Mouse (Mus musculus) forebrain, embryonic 11.5 days (tissue): ENCODE measurements around the gene Nrg3. TPM values are rescaled to one million over a fixed set of nuclear protein-coding genes. Genes with fewer than 3 reads are reported as not detected.

Source experiments
- ATAC-seq: fragments of 200-750 bp; cut with Nextera tagmentation; replicated peaks from 2 replicates; pipeline ENCODE4 v1.8.0; 2017; ENCODE audit warnings: moderate TSS enrichment; ENCODE audit not compliant: low FRiP score
- DNase-seq: peaks from one replicate; pipeline ENCODE4 v3.0.0-alpha.2; 2017; ENCODE audit warnings: low spot score
- H3K27ac ChIP-seq: fragments of 300-500 bp; sonication (generic); 2 replicates; pipeline ENCODE4 v1.5.1; 2014; ENCODE audit warnings: low read depth, low read length
- H3K27me3 ChIP-seq: fragments of 300-500 bp; sonication (generic); 2 replicates; pipeline ENCODE4 v1.6.1; 2014; ENCODE audit warnings: mild to moderate bottlenecking, low read length, mixed read lengths; ENCODE audit not compliant: control insufficient read depth, insufficient read depth
- H3K36me3 ChIP-seq: fragments of 300-500 bp; sonication (generic); 2 replicates; pipeline ENCODE4 v1.6.1; 2014; ENCODE audit warnings: mild to moderate bottlenecking, low read length, moderate library complexity, mixed read lengths; ENCODE audit not compliant: control insufficient read depth, insufficient read depth
- H3K4me1 ChIP-seq: fragments of 300-500 bp; sonication (generic); replicated peaks from 2 replicates; pipeline ENCODE4 v1.6.1; 2014; ENCODE audit warnings: low read length, mixed read lengths; ENCODE audit not compliant: control insufficient read depth, insufficient read depth
- H3K4me2 ChIP-seq: fragments of 300-500 bp; sonication (generic); 2 replicates; pipeline ENCODE4 v1.6.1; 2014; ENCODE audit warnings: low read depth, mild to moderate bottlenecking, low read length, moderate library complexity, mixed read lengths; ENCODE audit not compliant: severe bottlenecking
- H3K4me3 ChIP-seq: fragments of 300-500 bp; sonication (generic); 2 replicates; pipeline ENCODE4 v1.5.1; 2014; ENCODE audit warnings: low read depth, low read length
- H3K9ac ChIP-seq: fragments of 300-500 bp; sonication (generic); 2 replicates; pipeline ENCODE4 v1.6.1; 2014; ENCODE audit warnings: low read length
- H3K9me3 ChIP-seq: fragments of 300-500 bp; sonication (generic); 2 replicates; pipeline ENCODE4 v1.6.1; 2016; ENCODE audit warnings: low read length, mixed read lengths; ENCODE audit not compliant: control insufficient read depth
- WGBS: fragments of 180-500 bp; shearing (Covaris S2); extraction: QIAGEN DNeasy Blood & Tissue Kit; methylation state at CpG from one replicate; pipeline ENCODE4 v1.1.7; 2014; 5-methylcytosine and 5-hydroxymethylcytosine counted together
- polyA plus RNA-seq: library from polyadenylated mRNA; unstranded; fragments of >200 nt; fragmentation: Nextera tagmentation; extraction: Ambion mirVana; gene quantifications from 2 replicates; pipeline ENCODE4 v1.2.1, GENCODE M21; 2014

Gene Nrg3
- polyA plus RNA-seq, 1 experiment from 2014 or later, result 2.1 TPM

DNA sequence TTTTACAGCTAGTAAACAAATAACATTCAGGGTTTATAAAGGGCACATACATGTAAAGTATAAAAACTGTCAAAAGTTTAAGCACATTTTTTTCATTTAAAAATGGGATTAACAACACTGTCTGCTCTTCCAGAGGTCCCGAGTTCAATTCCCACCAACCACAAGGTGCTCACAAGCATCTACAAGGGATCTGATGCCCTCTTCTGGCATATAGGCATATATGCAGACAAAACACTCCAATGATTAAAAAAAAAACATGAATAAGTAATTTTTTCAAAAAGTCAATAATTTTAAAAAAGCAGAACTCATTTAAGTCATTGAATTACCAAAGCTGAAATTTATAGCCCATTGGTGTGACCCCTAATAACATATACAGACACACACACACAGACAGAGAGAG lies 878.6 kb downstream of the Nrg3 start:
- Histone ChIP-seq H3K27ac (no peak overlapping the region), H3K4me1 (no peaks in the 10 kb centered on the region), H3K27me3 (no peaks in the 10 kb centered on the region), H3K36me3 (no peaks in the 10 kb centered on the region), H3K9me3 (no peaks in the 10 kb centered on the region), H3K4me2 (no peak overlapping the region), H3K9ac (no peak overlapping the region), H3K4me3 (no peak overlapping the region)
- no peak for ATAC-seq
- WGBS, result 82% methylated on average over 1 of the region's 1 CpGs
- no peak for DNase-seq

DNA sequence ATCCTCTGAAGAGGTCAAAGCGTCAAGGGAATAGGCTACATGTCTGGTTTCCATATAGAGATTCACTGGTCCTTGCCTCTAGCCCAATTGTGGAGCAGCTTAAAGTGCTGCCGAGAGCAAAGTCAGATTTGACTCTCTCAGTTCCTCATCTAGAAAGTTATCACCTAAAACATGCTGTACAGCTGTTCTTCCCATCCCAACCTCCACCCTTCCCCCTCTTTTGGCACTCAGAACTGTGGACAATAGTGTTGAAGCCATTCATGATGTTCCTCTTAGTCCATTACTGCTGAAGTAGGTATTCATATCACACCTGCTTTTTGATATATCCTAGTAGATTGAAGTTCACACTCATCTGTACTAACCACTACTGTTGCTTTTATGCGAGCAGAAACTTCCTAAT lies 896.1 kb downstream of the Nrg3 start:
- Histone ChIP-seq H3K4me1 (no peaks in the 10 kb centered on the region), H3K27ac (no peak overlapping the region), H3K36me3 (no peaks in the 10 kb centered on the region), H3K4me3 (no peak overlapping the region), H3K27me3 (no peaks in the 10 kb centered on the region), H3K4me2 (no peak overlapping the region), H3K9ac (no peak overlapping the region), H3K9me3 (no peaks in the 10 kb centered on the region)
- DNase-seq (no peak), ATAC-seq (no peak)
- WGBS, result 91% methylated on average over 3 of the region's 3 CpGs

DNA sequence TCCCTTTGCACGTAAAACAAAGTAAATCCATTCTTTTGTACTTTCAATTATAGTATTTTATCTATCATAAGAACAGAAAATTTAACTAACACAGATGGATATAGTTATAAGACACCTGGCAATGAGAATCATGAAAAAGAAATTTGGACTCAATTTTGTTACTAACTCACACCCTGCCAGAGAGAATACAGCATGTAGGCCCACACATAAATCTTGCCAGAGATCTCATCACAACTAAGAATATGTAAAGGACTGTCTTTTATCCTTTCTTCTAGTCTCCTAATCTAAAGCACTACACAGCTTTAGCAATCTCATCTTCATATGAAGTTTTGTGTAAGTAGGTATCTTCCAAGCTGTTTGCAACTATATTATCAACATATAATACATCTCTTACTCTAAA lies 904.7 kb downstream of the Nrg3 start:
- Histone ChIP-seq H3K4me2 (no peak overlapping the region), H3K9me3 (no peaks in the 10 kb centered on the region), H3K4me3 (no peak overlapping the region), H3K36me3 (no peaks in the 10 kb centered on the region), H3K9ac (no peak overlapping the region), H3K27me3 (no peaks in the 10 kb centered on the region), H3K27ac (no peak overlapping the region), H3K4me1 (no peaks in the 10 kb centered on the region)
- DNase-seq (no peak), ATAC-seq (no peak)
- WGBS, result 95% methylated on average over 1 of the region's 1 CpGs

DNA sequence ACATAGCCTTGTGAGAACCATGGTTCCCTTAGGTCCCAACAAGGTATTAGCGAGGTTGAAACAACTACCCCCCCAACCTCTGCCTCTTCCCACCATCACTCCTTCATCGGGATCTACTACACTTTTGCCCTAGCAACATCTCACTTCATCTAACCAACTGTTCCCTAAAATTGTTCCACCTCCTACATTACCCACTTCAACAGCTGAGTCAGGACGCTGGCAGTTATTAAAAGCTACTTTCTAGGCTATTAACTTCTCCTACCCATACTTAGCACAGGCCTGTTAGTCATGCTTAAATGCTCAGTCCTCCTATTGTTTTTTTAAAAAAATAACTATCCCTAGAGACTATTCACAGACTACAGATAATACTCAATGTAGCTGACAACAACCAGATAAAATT lies 906.7 kb downstream of the Nrg3 start:
- WGBS, result 89% methylated on average over 3 of the region's 3 CpGs
- no peak overlapping the region for H3K27ac ChIP-seq
- no peaks in the 10 kb centered on the region for H3K9me3 ChIP-seq
- no peaks in the 10 kb centered on the region for H3K27me3 ChIP-seq
- DNase-seq (no peak), ATAC-seq (no peak)
- no peaks in the 10 kb centered on the region for H3K4me1 ChIP-seq
- H3K9ac ChIP-seq, result no peak overlapping the region
- H3K4me2 ChIP-seq, result no peak overlapping the region
- H3K4me3 ChIP-seq, result no peak overlapping the region
- no peaks in the 10 kb centered on the region for H3K36me3 ChIP-seq

DNA sequence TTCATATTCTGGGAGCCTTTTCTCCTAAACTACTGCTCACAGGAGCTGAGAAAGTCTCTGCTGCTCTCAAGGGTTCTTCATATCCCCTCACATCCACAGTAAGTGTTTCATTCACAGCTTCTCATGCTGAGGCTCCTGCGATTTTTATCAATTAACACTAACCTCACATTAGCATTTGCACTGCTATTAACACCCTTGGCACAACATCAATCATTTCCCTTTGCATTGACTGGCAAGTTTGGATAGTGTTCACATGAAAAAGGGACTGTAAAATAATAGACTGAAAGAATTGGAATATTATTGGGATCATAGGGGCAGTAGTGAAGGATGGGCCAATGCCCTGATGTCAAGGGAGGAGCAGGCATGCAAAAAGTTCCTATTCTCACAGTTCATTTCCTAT lies 918.3 kb downstream of the Nrg3 start:
- Histone ChIP-seq H3K36me3 (no peaks in the 10 kb centered on the region), H3K9me3 (no peaks in the 10 kb centered on the region), H3K27ac (no peak overlapping the region), H3K27me3 (no peaks in the 10 kb centered on the region), H3K4me2 (no peak overlapping the region), H3K4me1 (no peaks in the 10 kb centered on the region), H3K9ac (no peak overlapping the region), H3K4me3 (no peak overlapping the region)
- DNase-seq (no peak), ATAC-seq (no peak)
- WGBS, result 73% methylated on average over 1 of the region's 1 CpGs

DNA sequence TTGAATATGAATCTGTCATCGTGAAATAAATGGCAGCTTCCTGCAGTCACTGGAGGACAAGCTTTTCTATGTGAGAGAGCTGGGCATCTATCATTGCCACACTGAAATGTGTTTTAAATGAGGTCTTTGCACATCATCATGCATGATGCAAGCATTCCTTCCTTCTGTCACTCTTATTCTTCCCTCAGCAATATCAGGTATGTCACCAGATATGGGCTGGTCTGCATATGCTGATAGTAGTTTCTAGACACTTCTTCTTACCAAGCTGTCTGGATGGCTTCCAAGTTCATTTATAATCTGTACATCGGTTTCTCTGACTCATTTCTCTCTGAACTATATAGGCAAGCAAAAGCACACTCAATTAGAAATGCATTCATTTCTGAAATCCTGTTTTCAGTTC lies 925.6 kb downstream of the Nrg3 start:
- DNase-seq, result no peak
- no peak overlapping the region for H3K27ac ChIP-seq
- H3K9me3 ChIP-seq, result no peaks in the 10 kb centered on the region
- no peaks in the 10 kb centered on the region for H3K27me3 ChIP-seq
- H3K4me2 ChIP-seq, result no peak overlapping the region
- 63% methylated on average over 2 of the region's 2 CpGs for WGBS
- ATAC-seq, result no peak
- H3K4me3 ChIP-seq, result no peak overlapping the region
- H3K36me3 ChIP-seq, result no peaks in the 10 kb centered on the region
- no peak overlapping the region for H3K9ac ChIP-seq
- H3K4me1 ChIP-seq, result no peaks in the 10 kb centered on the region

DNA sequence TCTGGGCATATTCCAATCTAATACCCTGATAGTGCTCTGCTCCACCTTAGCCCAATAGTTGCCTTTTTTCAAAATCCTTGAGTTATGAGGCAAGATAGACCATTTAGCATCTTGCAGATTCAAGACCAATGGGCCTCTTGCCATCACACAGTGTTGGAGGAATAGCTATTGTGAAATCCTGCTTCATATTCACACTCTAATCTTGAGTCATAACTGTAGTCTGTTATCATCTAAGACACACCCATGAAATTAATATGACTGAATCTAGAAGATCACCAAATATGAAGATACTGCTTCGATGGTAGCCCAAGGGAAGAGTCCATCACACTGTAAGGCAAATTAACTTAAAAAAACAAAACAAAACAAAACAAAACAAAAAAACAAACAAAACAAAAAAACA lies 937.7 kb downstream of the Nrg3 start:
- Histone ChIP-seq H3K27me3 (no peaks in the 10 kb centered on the region), H3K4me3 (no peak overlapping the region), H3K27ac (no peak overlapping the region), H3K36me3 (no peaks in the 10 kb centered on the region), H3K4me2 (no peak overlapping the region), H3K4me1 (no peaks in the 10 kb centered on the region), H3K9me3 (no peaks in the 10 kb centered on the region), H3K9ac (no peak overlapping the region)
- ATAC-seq (no peak), DNase-seq (no peak)
- WGBS, result 89% methylated on average over 1 of the region's 1 CpGs

DNA sequence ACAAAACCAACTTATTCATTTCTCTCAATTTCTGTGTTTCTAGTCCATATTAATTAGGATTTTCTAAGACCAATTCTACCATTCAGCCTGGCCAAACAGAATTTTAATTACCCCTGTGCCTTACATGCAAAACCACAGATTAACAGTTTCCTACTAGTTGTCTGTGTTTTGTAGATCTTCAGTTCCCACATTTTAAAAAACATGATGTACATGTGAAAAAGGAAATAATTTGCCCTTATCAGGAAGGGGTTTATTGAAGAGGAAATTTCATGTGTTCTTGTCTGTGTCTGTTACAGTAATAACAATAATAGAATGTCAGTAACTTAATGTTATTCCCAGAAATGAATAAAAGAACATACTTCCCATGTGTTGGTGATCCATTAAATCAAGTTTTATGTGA lies 939.4 kb downstream of the Nrg3 start:
- Histone ChIP-seq H3K4me2 (no peak overlapping the region), H3K27ac (no peak overlapping the region), H3K36me3 (no peaks in the 10 kb centered on the region), H3K9me3 (no peaks in the 10 kb centered on the region), H3K4me3 (no peak overlapping the region), H3K4me1 (no peaks in the 10 kb centered on the region), H3K9ac (no peak overlapping the region), H3K27me3 (no peaks in the 10 kb centered on the region)
- no peak for DNase-seq
- no peak for ATAC-seq

DNA sequence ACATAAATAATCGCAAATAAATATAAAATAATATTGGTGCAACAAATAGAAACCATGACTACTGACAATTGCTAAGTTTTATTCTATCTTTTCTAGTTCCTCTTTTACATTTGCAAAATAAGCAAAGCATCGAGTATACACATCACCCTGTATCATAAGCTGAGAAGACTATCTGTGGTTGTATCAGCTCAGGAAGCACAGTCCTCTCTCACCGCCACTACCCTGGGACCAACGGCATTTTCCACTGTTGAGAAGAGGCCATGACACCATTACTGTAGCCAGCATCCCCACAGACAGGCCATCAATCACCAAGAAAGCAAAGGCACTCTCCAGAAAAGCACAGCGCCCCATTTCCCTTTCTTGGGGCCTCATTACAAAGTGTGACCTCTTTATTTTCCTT lies 956.7 kb downstream of the Nrg3 start:
- Histone ChIP-seq H3K9ac (no peak overlapping the region), H3K27me3 (no peaks in the 10 kb centered on the region), H3K4me2 (no peak overlapping the region), H3K36me3 (no peaks in the 10 kb centered on the region), H3K4me1 (no peaks in the 10 kb centered on the region), H3K9me3 (no peaks in the 10 kb centered on the region), H3K27ac (no peak overlapping the region), H3K4me3 (no peak overlapping the region)
- ATAC-seq, result no peak
- WGBS, result 82% methylated on average over 5 of the region's 5 CpGs
- no peak for DNase-seq
